Mouse (Mus musculus) brain, adult 10 weeks (tissue): ENCODE results near the gene Olfr33. TPM values are rescaled to one million over a fixed set of nuclear protein-coding genes. Genes with fewer than 3 reads are reported as not detected.

Experiments
- polyA plus RNA-seq: library from polyadenylated mRNA; stranded (reverse); fragments of 350-450 nt; fragmentation: Illumina TruSeq; extraction: RNeasy Lipid Tissue Mini Kit (QIAGEN cat#74804); gene quantifications from one replicate; pipeline ENCODE4 v1.2.3, GENCODE M21; 2015; ENCODE audit warnings: low read depth, low replicate concordance

Gene Olfr33
- polyA plus RNA-seq = not detected

GRCm38 (mm10) chr7:102718970-102719369 lies at the start of gene Olfr33:
Gene Olfr33, minus strand, starts transcription at chr7:102719070.

DNA sequence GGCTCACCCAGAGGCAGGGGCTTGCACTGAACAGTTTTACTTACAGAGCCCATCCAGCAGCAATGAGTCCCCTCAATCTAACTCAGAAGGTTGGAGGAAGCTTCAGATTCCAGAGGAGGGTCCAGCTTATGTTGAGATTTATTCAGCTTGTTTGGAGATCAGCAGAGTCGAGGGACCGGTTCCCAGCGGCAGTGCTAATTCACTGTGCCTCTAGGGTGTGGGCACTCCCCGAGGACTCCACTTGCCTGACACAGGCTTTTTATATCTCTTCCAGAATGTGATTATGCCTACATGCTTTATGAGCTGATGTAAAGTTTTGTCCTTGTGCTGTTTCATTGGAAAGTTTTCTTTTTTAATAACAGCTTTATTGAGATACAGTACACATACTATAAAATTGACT lies 40.4 kb upstream of the Olfr33 start, which contains the start of the genes Olfr560 and Olfr78:
Gene Olfr560 (minus strand): TSS at position 101 of the 400 bp plus-strand sequence.
Gene Olfr78 (minus strand): TSS at position 206 of the 400 bp plus-strand sequence.

GRCm38 (mm10) chr7:102727391-102727790 lies 8.5 kb upstream of the Olfr33 start, which contains the start of gene Olfr559:
Gene Olfr559, minus strand, starts transcription at chr7:102727491.

DNA sequence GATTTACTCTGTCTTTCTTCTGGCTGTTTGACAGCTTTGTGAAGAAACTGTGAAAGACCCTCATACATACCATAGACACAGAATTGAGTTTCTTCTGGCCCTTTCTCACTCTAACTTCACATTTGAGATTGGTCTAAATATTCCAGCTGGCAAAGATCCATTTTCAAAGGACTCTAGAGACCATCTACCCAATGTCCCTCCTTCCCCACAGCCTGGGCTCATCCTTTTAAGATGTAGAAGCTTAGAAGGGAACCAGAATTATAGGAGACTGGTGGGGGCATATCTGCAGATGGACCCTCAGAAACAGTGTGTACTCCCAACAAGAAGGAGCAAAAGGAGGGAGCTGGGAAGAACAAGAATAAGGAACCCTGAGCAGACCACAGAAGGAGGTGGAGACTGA lies 17.0 kb downstream of the Olfr33 start, which contains the start of gene Olfr558:
Gene Olfr558 (plus strand): TSS at position 301 of the 400 bp plus-strand sequence.

DNA sequence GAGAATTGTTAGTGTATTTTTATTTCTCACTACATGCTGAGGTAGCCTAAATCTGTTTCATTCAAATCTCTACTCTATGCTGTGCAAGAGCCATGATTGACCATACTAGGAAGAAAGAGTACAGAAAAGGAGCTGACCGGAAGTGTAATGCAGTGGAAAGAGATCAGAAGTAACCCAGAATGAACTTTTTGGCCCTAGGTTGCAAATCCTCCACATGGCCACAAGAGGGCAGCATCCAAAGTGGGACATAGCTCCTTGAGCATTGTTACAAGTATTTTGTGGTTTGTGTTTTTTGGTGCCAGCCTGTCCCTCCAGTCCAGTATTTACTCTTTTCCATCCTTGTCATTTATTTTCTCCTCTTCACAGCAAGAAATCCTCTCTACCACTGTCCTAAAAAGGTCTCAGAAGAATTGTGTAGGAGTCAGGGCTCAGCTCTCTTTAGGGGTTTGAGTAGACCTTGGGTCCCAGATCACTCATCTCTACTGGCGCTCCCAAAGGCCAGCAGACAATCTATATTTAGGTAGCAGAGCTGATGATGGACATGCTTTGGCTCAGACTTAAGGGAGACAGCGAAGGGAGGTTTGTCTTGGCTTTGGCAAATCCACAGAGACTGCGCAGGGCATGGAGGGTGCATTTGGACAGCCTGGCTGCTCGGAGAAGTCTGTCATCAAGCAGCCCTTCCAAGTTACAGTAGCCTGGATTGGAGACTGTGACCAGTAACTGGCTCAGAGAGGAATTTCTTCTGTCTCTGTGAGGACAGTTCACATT lies 23.3 kb downstream of the Olfr33 start, which contains the start of gene Olfr557:
Gene Olfr557 (plus strand): TSS at position 553 of the 768 bp plus-strand sequence.

GRCm38 (mm10) chr7:102686944-102687501 lies 31.8 kb downstream of the Olfr33 start, which contains the start of gene Trim68:
Gene Trim68, minus strand, starts transcription at chr7:102687327.

DNA sequence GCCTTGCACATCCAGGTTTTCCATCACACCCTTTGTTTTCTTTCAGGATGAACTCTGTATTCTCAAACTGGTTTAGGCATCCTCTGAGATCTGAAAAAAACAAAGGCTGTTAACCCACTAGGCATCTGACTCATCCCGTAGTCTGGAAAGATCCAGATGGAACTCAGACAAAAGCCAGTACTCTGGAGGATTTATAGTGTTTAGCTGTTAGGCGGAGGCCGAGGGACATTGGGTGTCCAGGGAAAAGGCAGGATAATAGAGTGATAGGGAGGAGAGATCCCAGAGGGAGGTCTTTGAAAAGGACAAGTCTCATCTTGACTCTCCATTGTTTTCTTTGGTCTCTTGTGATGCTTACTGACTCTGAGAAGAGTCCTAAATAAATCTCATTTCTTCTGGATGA lies 54.3 kb downstream of the Olfr33 start, which contains the start of gene Olfr556:
Gene Olfr556 (plus strand): TSS at position 301 of the 400 bp plus-strand sequence.

Other genes starting within 250 kb of the Olfr33 start
- not detected for gene Olfr543, start 237.4 kb downstream of the Olfr33 start, polyA plus RNA-seq
- not detected for gene Olfr544, start 230.8 kb downstream of the Olfr33 start, polyA plus RNA-seq
- not detected for gene Olfr545, start 219.5 kb downstream of the Olfr33 start, polyA plus RNA-seq
- gene Olfr547, start 184.3 kb downstream of the Olfr33 start, polyA plus RNA-seq = not detected
- not detected for gene Olfr548-ps1, start 178.2 kb downstream of the Olfr33 start, polyA plus RNA-seq
- not detected for gene Olfr549, start 169.2 kb downstream of the Olfr33 start, polyA plus RNA-seq
- gene Trim21, start 153.6 kb downstream of the Olfr33 start, polyA plus RNA-seq = 2.0 TPM
- not detected for gene Olfr550, start 147.6 kb downstream of the Olfr33 start, polyA plus RNA-seq
- gene Olfr551, start 127.2 kb downstream of the Olfr33 start, polyA plus RNA-seq = not detected
- gene Olfr552, start 121.3 kb downstream of the Olfr33 start, polyA plus RNA-seq = not detected
- gene Olfr553, start 100.9 kb downstream of the Olfr33 start, polyA plus RNA-seq = not detected
- not detected for gene Olfr554, start 80.6 kb downstream of the Olfr33 start, polyA plus RNA-seq
- gene Olfr555, start 60.2 kb downstream of the Olfr33 start, polyA plus RNA-seq = not detected
- not detected for gene Olfr556, start 54.2 kb downstream of the Olfr33 start, polyA plus RNA-seq
- 6.1 TPM for gene Trim68, start 31.7 kb downstream of the Olfr33 start, polyA plus RNA-seq
- not detected for gene Olfr557, start 23.2 kb downstream of the Olfr33 start, polyA plus RNA-seq
- gene Olfr558, start 16.9 kb downstream of the Olfr33 start, polyA plus RNA-seq = 1.0 TPM
- gene Olfr559, start 8.4 kb upstream of the Olfr33 start, polyA plus RNA-seq = not detected
- 0.33 TPM for gene Olfr560, start 40.3 kb upstream of the Olfr33 start, polyA plus RNA-seq
- 1.1 TPM for gene Olfr78, start 40.4 kb upstream of the Olfr33 start, polyA plus RNA-seq
- not detected for gene Olfr561, start 52.2 kb upstream of the Olfr33 start, polyA plus RNA-seq
- not detected for gene Olfr564, start 84.4 kb upstream of the Olfr33 start, polyA plus RNA-seq
- not detected for gene Olfr566, start 139.7 kb upstream of the Olfr33 start, polyA plus RNA-seq
- not detected for gene Olfr568, start 158.1 kb upstream of the Olfr33 start, polyA plus RNA-seq
- not detected for gene Olfr569, start 171.8 kb upstream of the Olfr33 start, polyA plus RNA-seq
- gene Olfr570, start 175.5 kb upstream of the Olfr33 start, polyA plus RNA-seq = not detected
- gene Olfr571, start 198.5 kb upstream of the Olfr33 start, polyA plus RNA-seq = not detected
- not detected for gene Olfr572, start 205.3 kb upstream of the Olfr33 start, polyA plus RNA-seq
- gene Olfr573-ps1, start 223.5 kb upstream of the Olfr33 start, polyA plus RNA-seq = not detected
- not detected for gene Olfr574, start 229.4 kb upstream of the Olfr33 start, polyA plus RNA-seq
- gene Olfr575, start 239.7 kb upstream of the Olfr33 start, polyA plus RNA-seq = not detected
- gene Olfr576, start 243.6 kb upstream of the Olfr33 start, polyA plus RNA-seq = not detected